Mouse (Mus musculus) Patski (cell line): Measurements from ENCODE around the gene Trmt61a. TPM values are rescaled to one million over a fixed set of nuclear protein-coding genes. Genes with fewer than 3 reads are reported as not detected.

Source experiments
- ATAC-seq: fragments of 100-300 bp; one replicate; pipeline ENCODE4 v1.8.0; 2021
- CTCF ChIA-PET: fragments of 350-600 bp; sonication (Branson Sonifier 250); formaldehyde crosslinking; loops from one replicate; lab custom pipeline; 2022; ENCODE audit warnings: inconsistent platforms; lab: Charles Lee
- POLR2A ChIA-PET: fragments of 350-600 bp; sonication (Branson Sonifier 250); formaldehyde crosslinking; loops from one replicate; lab custom pipeline; 2022; ENCODE audit warnings: antibody characterized with exemption, inconsistent platforms; lab: Charles Lee
- DNase-seq: peaks from one replicate; pipeline ENCODE4 v3.0.0-alpha.2; 2011; ENCODE audit warnings: low read depth, low spot score
- H3K27me3 ChIP-seq: fragments of 371-371 bp; one replicate; pipeline ENCODE4 v1.5.1; 2021
- CTCF ChIP-seq: fragments of 100-300 bp; IDR thresholded peaks from one replicate; pipeline ENCODE4 v1.5.1; 2021
- in situ Hi-C: fragments of 300-500 bp; cut with MboI; formaldehyde crosslinking; loops from 3 replicates; pipeline ENCODE4 v1.11.1; 2018; ENCODE audit warnings: low pct_unique_long_range_greater_than_20kb, mixed read lengths
- polyA plus RNA-seq: library from polyadenylated mRNA; unstranded; gene quantifications from one replicate; pipeline ENCODE4 v1.2.3, GENCODE M21; 2021

The Trmt61a gene
- polyA plus RNA-seq, 1 experiment from 2014 or later: 12.9 TPM

DNA sequence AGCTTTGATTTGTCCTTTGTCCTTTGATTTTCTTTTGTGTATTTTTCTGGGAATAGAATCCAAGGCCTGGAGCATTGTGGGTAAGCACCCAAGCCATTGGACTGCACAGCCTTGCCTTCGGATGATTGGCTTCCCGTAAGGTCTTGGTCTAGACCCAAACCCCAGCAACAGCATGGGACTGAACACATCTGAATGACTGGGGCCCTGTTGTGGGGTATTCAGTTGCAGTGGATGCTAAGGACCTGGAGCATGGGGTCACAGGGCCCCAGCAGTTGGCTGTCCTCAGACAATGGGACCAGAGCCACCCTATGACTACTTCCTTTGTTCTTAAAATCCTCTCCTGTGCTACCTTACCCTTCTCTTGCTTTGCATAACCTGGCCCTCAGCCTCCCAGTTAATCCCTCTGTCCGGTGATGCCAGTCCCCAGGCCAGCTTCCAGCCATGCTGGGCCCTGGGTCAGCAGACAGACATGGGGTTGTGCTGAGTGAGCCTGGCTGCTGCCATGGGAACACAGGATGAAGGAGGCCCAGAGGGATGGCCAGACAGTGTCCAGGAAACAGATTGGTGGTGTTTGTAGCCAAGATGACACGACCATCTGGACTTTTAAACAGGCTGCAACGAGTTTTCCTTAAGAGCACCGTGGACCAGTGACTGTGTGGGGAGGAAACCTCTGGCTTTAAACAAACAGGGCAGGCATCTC, 46.9 kb downstream of the Trmt61a start:
- ATAC-seq: no peak
- DNase-seq: no peak
- POLR2A ChIA-PET: interaction anchor here (1.1 kb wide), 1 partner anchor 12 kb away, joined by 3 read pairs; no protein-coding TSS in a partner anchor
- in situ Hi-C loops: loop anchor here (5.0 kb wide), 1 partner anchor 67 kb away; no protein-coding TSS in a partner anchor
- no peak for TF ChIP-seq CTCF
- CTCF ChIA-PET: interaction anchor here (1.5 kb wide), 1 partner anchor 14 kb away, joined by 3 read pairs; no protein-coding TSS in a partner anchor
- H3K27me3 ChIP-seq: no peaks in the 10 kb centered on the region

DNA sequence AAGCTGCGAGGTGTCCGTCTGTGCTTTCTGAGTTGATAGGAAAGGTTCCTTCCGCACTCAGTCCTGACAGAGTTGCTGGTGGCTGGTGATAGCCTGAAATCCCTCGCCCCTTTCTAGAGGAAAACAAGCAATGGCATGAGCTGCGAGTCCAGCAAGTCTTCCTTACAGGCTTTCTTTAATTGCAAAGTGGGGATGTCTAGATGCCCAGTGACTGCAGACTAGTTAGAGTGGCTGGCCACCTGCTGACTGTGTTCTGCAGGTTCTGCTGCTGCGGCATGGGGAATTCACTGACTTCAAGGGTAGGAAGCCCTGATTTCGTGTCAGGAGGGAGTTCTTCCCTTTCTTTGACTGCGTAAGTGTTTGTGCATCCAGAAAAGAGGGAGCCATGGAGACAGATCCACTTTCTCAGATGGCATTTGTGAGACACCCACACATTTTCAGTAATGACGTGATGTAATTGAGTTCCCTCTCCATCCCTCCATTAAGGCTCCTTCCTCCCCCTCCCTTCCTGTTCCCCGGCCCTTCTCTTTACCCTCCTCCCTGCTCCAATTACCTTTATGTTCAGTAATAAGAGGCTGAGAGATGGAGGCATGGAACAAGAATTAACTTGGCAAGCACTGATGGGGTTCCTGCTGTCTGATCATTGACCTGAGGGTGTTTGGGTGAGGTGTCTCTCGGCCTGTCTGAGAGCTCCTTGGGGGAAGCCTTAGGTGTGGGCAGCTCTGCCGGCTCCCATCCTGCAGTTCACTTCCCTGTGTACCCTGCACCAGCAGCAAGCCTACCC, 47.6 kb downstream of the Trmt61a start:
- DNase-seq: no peak
- in situ Hi-C loops: loop anchor here (5.0 kb wide), 1 partner anchor 68 kb away; no protein-coding TSS in a partner anchor
- H3K27me3 ChIP-seq: no peaks in the 10 kb centered on the region
- CTCF ChIA-PET: no interaction called here
- POLR2A ChIA-PET: interaction anchor here (1.1 kb wide), 1 partner anchor 13 kb away, joined by 3 read pairs; no protein-coding TSS in a partner anchor
- ATAC-seq: no peak
- no peak for TF ChIP-seq CTCF

DNA sequence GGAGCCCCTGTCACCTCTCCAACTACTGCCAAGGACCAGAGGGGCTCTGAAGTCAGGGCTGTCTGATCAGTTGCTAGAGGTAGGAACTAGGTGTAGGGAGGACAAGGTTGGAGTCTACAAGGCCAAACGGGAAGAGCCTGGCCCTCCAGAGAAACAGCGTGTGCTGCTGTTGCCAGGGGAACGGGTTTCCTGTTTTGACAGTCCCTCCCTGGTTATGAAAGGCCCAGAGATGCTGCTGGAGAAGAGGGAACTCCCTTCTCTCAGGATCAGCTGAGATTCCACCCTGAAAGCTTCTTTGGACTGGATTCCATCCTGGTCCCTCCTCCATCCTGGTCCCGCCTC, 48.2 kb downstream of the Trmt61a start:
- TF ChIP-seq CTCF: no peak
- H3K27me3 ChIP-seq: no peaks in the 10 kb centered on the region
- in situ Hi-C loops: loop anchor here (5.0 kb wide), 1 partner anchor 69 kb away; no protein-coding TSS in a partner anchor
- ATAC-seq: no peak
- no peak for DNase-seq
- CTCF ChIA-PET: no interaction called here
- POLR2A ChIA-PET: no interaction called here

DNA sequence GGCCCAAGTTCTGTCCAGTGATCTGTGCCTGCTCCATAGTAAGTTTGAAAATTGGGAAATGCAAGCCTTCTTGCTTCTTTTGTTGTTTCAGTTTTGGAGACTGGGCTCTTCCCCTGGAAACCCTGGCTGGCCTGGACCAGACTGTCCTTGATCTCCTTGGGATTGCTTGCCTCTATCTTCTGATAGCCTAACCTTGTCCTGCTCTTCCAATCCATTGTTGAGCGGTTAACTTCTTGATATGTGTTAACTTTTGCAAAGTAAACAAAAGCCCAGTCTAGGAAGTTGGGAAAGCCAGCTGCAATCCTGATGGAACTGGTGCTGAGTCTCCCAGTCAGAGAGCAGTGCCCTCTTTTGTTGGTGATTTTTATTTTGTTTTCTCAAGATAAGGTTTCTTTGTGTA, 50.1 kb downstream of the Trmt61a start:
- ChIA-PET CTCF (no interaction called here), POLR2A (no interaction called here)
- TF ChIP-seq CTCF: no peak
- no peak for ATAC-seq
- H3K27me3 ChIP-seq: no peaks in the 10 kb centered on the region
- in situ Hi-C loops: loop anchor here (5.0 kb wide), 1 partner anchor 71 kb away; no protein-coding TSS in a partner anchor
- DNase-seq: no peak

DNA sequence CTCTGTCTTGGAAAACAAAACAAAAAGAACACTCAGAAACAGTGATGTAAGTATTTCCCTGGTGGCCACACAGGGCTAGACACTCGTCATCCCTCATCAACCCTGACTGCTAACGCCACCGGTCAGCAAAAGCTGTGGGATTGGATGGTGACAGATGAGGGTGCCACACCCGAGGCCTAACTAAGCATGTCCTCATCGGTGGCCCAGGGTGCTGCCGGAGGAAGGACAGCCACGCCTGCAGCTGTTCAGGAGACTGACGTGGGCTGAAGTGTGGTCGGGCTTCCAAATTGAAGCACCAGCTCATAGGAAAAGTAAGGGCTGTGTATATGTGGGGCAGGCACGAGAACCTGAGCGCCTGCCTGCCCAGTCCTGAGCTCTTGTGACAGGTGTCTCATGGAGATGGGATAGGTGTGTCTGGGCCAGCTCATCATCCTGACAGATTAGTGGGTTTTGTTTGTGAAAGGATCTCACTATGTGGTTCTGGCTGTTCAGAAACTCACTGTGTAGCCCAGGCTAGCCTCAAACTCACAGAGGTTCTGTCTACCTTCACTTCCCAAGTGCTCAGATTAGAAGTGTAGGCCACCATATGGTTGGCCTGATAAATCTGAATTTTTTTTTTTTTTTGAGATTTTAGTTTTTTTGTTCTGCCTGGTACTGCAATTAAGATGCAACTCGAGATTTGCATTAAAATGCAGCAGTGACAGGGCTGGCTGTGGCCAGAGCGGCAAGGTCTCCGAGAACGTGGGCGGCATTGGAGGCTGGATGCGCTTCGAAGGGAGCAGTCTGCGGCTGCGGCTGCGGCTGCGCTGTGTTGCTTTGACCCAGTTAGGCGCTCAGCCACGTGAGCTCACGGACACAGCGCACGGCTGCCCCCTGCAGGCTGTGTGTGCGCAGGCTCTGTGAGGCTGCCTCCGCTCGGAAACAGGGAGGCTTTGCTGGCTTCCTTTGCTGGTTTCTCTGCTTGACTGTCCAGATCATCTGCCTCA, 54.2 kb downstream of the Trmt61a start:
- CTCF ChIA-PET: interaction anchor here (1.0 to 1.2 kb wide), 3 partner anchors 44 to 65 kb away, joined by 3 to 7 read pairs (median 3); no protein-coding TSS in a partner anchor

GRCm38 (mm10) chr12:111732921-111733320, 55.0 kb downstream of the Trmt61a start:
- DNase-seq (no peak), ATAC-seq (no peak)
- ChIA-PET CTCF (interaction anchor here (1.1 kb wide), 1 partner anchor 66 kb away, joined by 3 read pairs; no protein-coding TSS in a partner anchor), POLR2A (interaction anchor here (0.7 kb wide), 1 partner anchor 67 kb away, joined by 3 read pairs; no protein-coding TSS in a partner anchor)
- in situ Hi-C loops: no loop called here
- no peaks in the 10 kb centered on the region for H3K27me3 ChIP-seq
- no peak for TF ChIP-seq CTCF

More for the DNA sequence above, 54.2 kb downstream of the Trmt61a start:
- POLR2A ChIA-PET: interaction anchor here (1.5 kb wide), 1 partner anchor 9 kb away, joined by 4 read pairs; no protein-coding TSS in a partner anchor
- ATAC-seq (peak; percentile 57), DNase-seq (no peak)
- in situ Hi-C loops: no loop called here
- peak; percentile 89 for TF ChIP-seq CTCF
- H3K27me3 ChIP-seq: no peaks in the 10 kb centered on the region

Other genes starting within 250 kb of the Trmt61a start
- 57.5 TPM for gene Tnfaip2, start 235.6 kb upstream of the Trmt61a start, polyA plus RNA-seq
- 2.3 TPM for gene Gm266, start 192.3 kb upstream of the Trmt61a start, polyA plus RNA-seq
- gene Eif5, start 140.1 kb upstream of the Trmt61a start, polyA plus RNA-seq: 251 TPM
- 85.4 TPM for gene Mark3, start 103.6 kb upstream of the Trmt61a start, polyA plus RNA-seq
- 69.4 TPM for gene Ckb, start 5.8 kb upstream of the Trmt61a start, polyA plus RNA-seq
- gene Bag5, start 35.2 kb downstream of the Trmt61a start, polyA plus RNA-seq: 40.1 TPM
- gene Apopt1, start 35.2 kb downstream of the Trmt61a start, polyA plus RNA-seq: 36.7 TPM
- 110 TPM for gene Klc1, start 80.7 kb downstream of the Trmt61a start, polyA plus RNA-seq
- 4.1 TPM for gene Xrcc3, start 135.8 kb downstream of the Trmt61a start, polyA plus RNA-seq
- 42.1 TPM for gene Zfyve21, start 136.1 kb downstream of the Trmt61a start, polyA plus RNA-seq
- 6.9 TPM for gene Ppp1r13b, start 230.0 kb downstream of the Trmt61a start, polyA plus RNA-seq